In genomic region chr11:95520456-95521072, GRCm38 (mm10) we compare ENCODE assay signal across 8 mouse cellular contexts. TPM values are rescaled to one million over a fixed set of nuclear protein-coding genes. Genes with fewer than 3 reads are reported as not detected.
DNase-seq lines count a peak whose midpoint lies in the region; ATAC-seq and TF ChIP-seq lines count a peak whose summit lies in the region.

No protein-coding gene starts in this region.

- H3K9ac ChIP-seq in forebrain, embryonic 12.5 days: peak overlapping the region; percentile 25; the same call in 1 of the 2 replicates
- no peak overlapping the region for H3K9ac ChIP-seq in liver, embryonic 16.5 days (ENCODE audit: low read depth, low read length)
- H3K9ac ChIP-seq in neural tube, embryonic 12.5 days: no peak overlapping the region
- H3K9ac ChIP-seq in stomach, postnatal 0 days (ENCODE audit: low read length): no peak overlapping the region

- TF ChIP-seq CTCF in E14TG2a.4 (conservative IDR thresholded peaks at IDR 0.05; ENCODE audit: low read length): peak; percentile 15; the same call in 1 of the 2 replicates
- peak; percentile 100 for TF ChIP-seq CTCF in stomach, postnatal 0 days (IDR thresholded peaks at IDR 0.05; ENCODE audit: low read depth)

- 0 out of 2 replicates have a peak, but pooled peaks cover 9% of the 10 kb centered on the region for H3K27me3 ChIP-seq in E14TG2a.4 (ENCODE audit: insufficient read depth, low read length)
- H3K27me3 ChIP-seq in forebrain, embryonic 12.5 days: peaks cover 24% of the 10 kb centered on the region
- H3K27me3 ChIP-seq in liver, embryonic 16.5 days (ENCODE audit: control insufficient read depth, insufficient read depth, low read depth, low read length): peaks cover 23% of the 10 kb centered on the region
- peaks cover 2% of the 10 kb centered on the region; the same call in 1 of the 2 replicates for H3K27me3 ChIP-seq in neural tube, embryonic 12.5 days (replicated peaks)
- H3K27me3 ChIP-seq in stomach, postnatal 0 days (ENCODE audit: control insufficient read depth, insufficient read depth, low read length): 0 out of 2 replicates have a peak, but pooled peaks cover 2% of the 10 kb centered on the region

- peak; percentile 67 for ATAC-seq in forebrain, embryonic 12.5 days (ENCODE audit: low FRiP score)
- ATAC-seq in liver, embryonic 16.5 days (ENCODE audit: low read depth): peak; percentile 70
- ATAC-seq in neural tube, embryonic 12.5 days (ENCODE audit: low FRiP score, low read depth): peak; percentile 43
- ATAC-seq in stomach, postnatal 0 days (ENCODE audit: low FRiP score, low TSS enrichment): peak; percentile 81

- peaks cover 80% of the 10 kb centered on the region for H3K4me1 ChIP-seq in E14TG2a.4 (replicated peaks; ENCODE audit: low read depth, low read length)
- peaks cover 38% of the 10 kb centered on the region for H3K4me1 ChIP-seq in forebrain, embryonic 12.5 days
- peaks cover 8% of the 10 kb centered on the region for H3K4me1 ChIP-seq in liver, embryonic 16.5 days (ENCODE audit: control insufficient read depth, low read depth, low read length)
- H3K4me1 ChIP-seq in neural tube, embryonic 12.5 days: peaks cover 25% of the 10 kb centered on the region
- peaks cover 2% of the 10 kb centered on the region; the same call in 1 of the 2 replicates for H3K4me1 ChIP-seq in stomach, postnatal 0 days (replicated peaks; ENCODE audit: control insufficient read depth, insufficient read depth)

- peak overlapping the region; percentile 54 for H3K4me2 ChIP-seq in forebrain, embryonic 12.5 days
- H3K4me2 ChIP-seq in liver, embryonic 16.5 days (ENCODE audit: low read depth, low read length): peak overlapping the region; percentile 68
- H3K4me2 ChIP-seq in neural tube, embryonic 12.5 days (replicated peaks): peak overlapping the region; percentile 54
- H3K4me2 ChIP-seq in stomach, postnatal 0 days (replicated peaks; ENCODE audit: low read depth): peak overlapping the region; percentile 50

- WGBS in forebrain, embryonic 12.5 days: 4% methylated on average over 27 of the region's 27 CpGs
- WGBS in large intestine, adult 2 months: 3% methylated on average over 27 of the region's 27 CpGs
- 3% methylated on average over 27 of the region's 27 CpGs for WGBS in liver, embryonic 16.5 days (ENCODE audit: insufficient replicate concordance)
- WGBS in neural tube, embryonic 12.5 days: 5% methylated on average over 27 of the region's 27 CpGs
- WGBS in stomach, postnatal 0 days: 4% methylated on average over 27 of the region's 27 CpGs

- intact Hi-C loops in heart, postnatal 10 days (cut with DNase I): loop anchor here (1.0 to 5.0 kb wide), 5 partner anchors 122 to 402 kb away; partner anchors contain the start of gene Slc35b1

- H3K27ac ChIP-seq in forebrain, embryonic 12.5 days: peak overlapping the region; percentile 73
- H3K27ac ChIP-seq in liver, embryonic 16.5 days (ENCODE audit: low read length): no peak overlapping the region
- H3K27ac ChIP-seq in neural tube, embryonic 12.5 days: no peak overlapping the region
- H3K27ac ChIP-seq in stomach, postnatal 0 days (replicated peaks): no peak overlapping the region

- peak overlapping the region; percentile 43 for H3K4me3 ChIP-seq in E14TG2a.4 (replicated peaks; ENCODE audit: low read length)
- peak overlapping the region; percentile 25 for H3K4me3 ChIP-seq in forebrain, embryonic 12.5 days (replicated peaks)
- peak overlapping the region; percentile 39 for H3K4me3 ChIP-seq in liver, embryonic 16.5 days (ENCODE audit: low read depth, low read length)
- no peak overlapping the region for H3K4me3 ChIP-seq in neural tube, embryonic 12.5 days
- H3K4me3 ChIP-seq in stomach, postnatal 0 days (ENCODE audit: low read depth, low read length): peak overlapping the region; percentile 27; the same call in 1 of the 2 replicates

- H3K9me3 ChIP-seq in E14TG2a.4 (ENCODE audit: low read length): no peaks in the 10 kb centered on the region
- no peaks in the 10 kb centered on the region for H3K9me3 ChIP-seq in forebrain, embryonic 12.5 days
- no peaks in the 10 kb centered on the region for H3K9me3 ChIP-seq in liver, embryonic 16.5 days (replicated peaks; ENCODE audit: control insufficient read depth, low read length)
- no peaks in the 10 kb centered on the region for H3K9me3 ChIP-seq in neural tube, embryonic 12.5 days
- no peaks in the 10 kb centered on the region for H3K9me3 ChIP-seq in stomach, postnatal 0 days (ENCODE audit: control insufficient read depth, low read length)

- H3K36me3 ChIP-seq in E14TG2a.4 (ENCODE audit: insufficient read depth, low read length): no peaks in the 10 kb centered on the region
- H3K36me3 ChIP-seq in forebrain, embryonic 12.5 days (replicated peaks): no peaks in the 10 kb centered on the region
- no peaks in the 10 kb centered on the region for H3K36me3 ChIP-seq in liver, embryonic 16.5 days (ENCODE audit: control insufficient read depth, insufficient read depth)
- no peaks in the 10 kb centered on the region for H3K36me3 ChIP-seq in neural tube, embryonic 12.5 days
- H3K36me3 ChIP-seq in stomach, postnatal 0 days (ENCODE audit: control insufficient read depth, insufficient read depth, low read length): no peaks in the 10 kb centered on the region

- no peak for TF ChIP-seq EP300 in stomach, postnatal 0 days (optimal IDR thresholded peaks at IDR 0.05)

- DNase-seq in c-Kit-positive CD71-positive TER-119-negative erythroid progenitor cells, embryonic 14.5 days (ENCODE audit: low read depth): peak; percentile 70
- peak; percentile 89 to 93 for DNase-seq in heart, postnatal 10 days
- peak; percentile 52 for DNase-seq in large intestine, adult 2 months (ENCODE audit: low read depth, low spot score)
- DNase-seq in stomach, postnatal 0 days (ENCODE audit: low spot score): peak; percentile 89

RNA-seq across cellular contexts. Expression of gene Nxph3, which starts 6.2 kb away (rescaled TPM):
- 0.57 and 0.87 TPM in 2 replicates for polyA plus RNA-seq in forebrain, embryonic 12.5 days (2016; fragmentation: Nextera tagmentation; extraction: Ambion mirVana)
- total RNA-seq in heart, postnatal 10 days (2021): under 1 TPM; 0.84 to 0.87 TPM
- polyA plus RNA-seq in large intestine, adult 2 months (2012; rRNA removed): 0.53 and 0.55 TPM in 2 replicates
- polyA plus RNA-seq in liver, embryonic 16.5 days (2015; fragmentation: Nextera tagmentation; extraction: Ambion mirVana): not detected in 2 replicates
- polyA plus RNA-seq in neural tube, embryonic 12.5 days (2016; fragmentation: Nextera tagmentation; extraction: Ambion mirVana): 0.49 and 0.55 TPM in 2 replicates
- polyA plus RNA-seq in stomach, postnatal 0 days (2015; fragmentation: Nextera tagmentation; extraction: Ambion mirVana): 0.44 and 0.76 TPM in 2 replicates
